Mouse (Mus musculus) myocyte (in vitro differentiated cells): Measurements from ENCODE around the gene Fam206a. TPM values are rescaled to one million over a fixed set of nuclear protein-coding genes. Genes with fewer than 3 reads are reported as not detected.

Source experiments
- H3K27me3 ChIP-seq: one replicate; pipeline ENCODE4 v1.6.1; 2011; ENCODE audit not compliant: control insufficient read depth, insufficient read depth, insufficient read length
- H3K36me3 ChIP-seq: one replicate; pipeline ENCODE4 v1.6.1; 2011; ENCODE audit not compliant: control insufficient read depth, insufficient read depth
- H3K4me2 ChIP-seq: one replicate; pipeline ENCODE4 v1.6.1; 2011; ENCODE audit warnings: low read depth, control low read depth
- H3K4me3 ChIP-seq: one replicate; pipeline ENCODE4 v1.5.1; 2011; ENCODE audit warnings: mild to moderate bottlenecking, control low read depth, moderate library complexity
- H3K79me2 ChIP-seq: one replicate; pipeline ENCODE4 v1.6.1; 2011; ENCODE audit not compliant: control insufficient read depth, insufficient read depth
- H3ac ChIP-seq: one replicate; pipeline ENCODE4 v1.6.1; 2011; ENCODE audit not compliant: control insufficient read depth, insufficient read length
- CEBPB ChIP-seq: IDR thresholded peaks from 2 replicates; pipeline ENCODE4 v1.6.1; 2011; ENCODE audit warnings: mild to moderate bottlenecking, moderate library complexity; ENCODE audit not compliant: poor library complexity, insufficient read depth, severe bottlenecking
- E2F4 ChIP-seq: IDR thresholded peaks from one replicate; pipeline ENCODE4 v1.6.1; 2011; ENCODE audit warnings: mild to moderate bottlenecking, control low read depth, moderate library complexity; ENCODE audit not compliant: insufficient read depth
- MAX ChIP-seq: IDR thresholded peaks from one replicate; pipeline ENCODE4 v1.6.1; 2011; ENCODE audit warnings: low read depth, mild to moderate bottlenecking, control low read depth
- MYOD1 ChIP-seq, 3 experiments: IDR thresholded peaks; one replicate each; pipeline ENCODE4 v1.6.1; 2011; ENCODE audit warnings: control low read depth in 2 of 3, low read depth in 2 of 3, mild to moderate bottlenecking in 2 of 3, moderate library complexity in 1 of 3; ENCODE audit not compliant: insufficient read length in 2 of 3, control insufficient read depth in 1 of 3
- MYOG ChIP-seq, 3 experiments: IDR thresholded peaks; one replicate each; pipeline ENCODE4 v1.6.1; 2011; ENCODE audit warnings: control low read depth in 2 of 3, low read depth in 2 of 3, mild to moderate bottlenecking in 2 of 3; ENCODE audit not compliant: insufficient read length in 2 of 3, control insufficient read depth in 1 of 3, insufficient read depth in 1 of 3
- POLR2A ChIP-seq: IDR thresholded peaks from one replicate; pipeline ENCODE4 v1.6.1; 2011; ENCODE audit warnings: low read depth, mild to moderate bottlenecking, control low read depth, moderate library complexity; ENCODE audit not compliant: insufficient read length
- POLR2AphosphoS2 ChIP-seq: IDR thresholded peaks from one replicate; pipeline ENCODE4 v1.6.1; 2011; ENCODE audit warnings: low read depth, control low read depth; ENCODE audit not compliant: insufficient read length
- REST ChIP-seq: IDR thresholded peaks from one replicate; pipeline ENCODE4 v1.6.1; 2011; ENCODE audit warnings: mild to moderate bottlenecking, control low read depth, moderate library complexity; ENCODE audit not compliant: insufficient read depth, insufficient read length
- SRF ChIP-seq: IDR thresholded peaks from one replicate; pipeline ENCODE4 v1.6.1; 2011; ENCODE audit warnings: low read depth; ENCODE audit not compliant: control insufficient read depth, insufficient read length
- TCF12 ChIP-seq: IDR thresholded peaks from one replicate; pipeline ENCODE4 v1.6.1; 2011; ENCODE audit warnings: mild to moderate bottlenecking, control low read depth; ENCODE audit not compliant: poor library complexity, insufficient read depth, severe bottlenecking
- TCF3 ChIP-seq: IDR thresholded peaks from one replicate; pipeline ENCODE4 v1.6.1; 2011; ENCODE audit warnings: low read depth, control low read depth; ENCODE audit not compliant: insufficient read length
- USF1 ChIP-seq: IDR thresholded peaks from one replicate; pipeline ENCODE4 v1.6.1; 2011; ENCODE audit warnings: low read depth, mild to moderate bottlenecking, control low read depth, moderate library complexity
- polyA plus RNA-seq: library from polyadenylated mRNA; unstranded; fragments of >200 nt; fragmentation: generic; extraction: Trizol; gene quantifications from one replicate; pipeline ENCODE4 v1.2.1, GENCODE M21; 2012; ENCODE audit warnings: missing spikeins

Fam206a gene
- polyA plus RNA-seq, 1 experiment = 12.0 TPM

- H3K79me2 ChIP-seq = no peaks in the 10 kb centered on the region
- no peak overlapping the region for H3ac ChIP-seq
- no peak for TF ChIP-seq MYOG (IDR thresholded peaks at IDR 0.05; ENCODE audit: control insufficient read depth in 1 of 3, insufficient read depth in 1 of 3, insufficient read length in 2 of 3, low read depth in 2 of 3)
- TF ChIP-seq SRF = no peak
- TF ChIP-seq CEBPB = no peak
- no peak for TF ChIP-seq POLR2AphosphoS2
- TF ChIP-seq TCF3 = no peak
- TF ChIP-seq TCF12 = no peak
- no peak for TF ChIP-seq POLR2A
- no peak for TF ChIP-seq E2F4
- TF ChIP-seq USF1 = no peak
- TF ChIP-seq MYOD1 (IDR thresholded peaks at IDR 0.05; ENCODE audit: control insufficient read depth in 1 of 3, insufficient read length in 2 of 3, low read depth in 2 of 3) = no peak
- no peak for TF ChIP-seq MAX
- no peak for TF ChIP-seq REST
- H3K36me3 ChIP-seq = peaks cover 48% of the 10 kb centered on the region
- H3K4me3 ChIP-seq = no peak overlapping the region
- no peak overlapping the region for H3K4me2 ChIP-seq
- no peaks in the 10 kb centered on the region for H3K27me3 ChIP-seq
Measured at GRCm38 (mm10) chr4:56768913-56769312, 33.2 kb upstream of the Fam206a start.

GRCm38 (mm10) chr4:56771065-56771464 is 31.1 kb upstream of the Fam206a start:
- Histone ChIP-seq H3K79me2 (no peaks in the 10 kb centered on the region), H3K27me3 (no peaks in the 10 kb centered on the region), H3K4me2 (no peak overlapping the region), H3K4me3 (no peak overlapping the region), H3ac (no peak overlapping the region), H3K36me3 (peaks cover 66% of the 10 kb centered on the region)
- TF ChIP-seq REST = no peak
- TF ChIP-seq TCF12 = no peak

- TF ChIP-seq E2F4 = no peak
- no peak for TF ChIP-seq CEBPB
- no peak for TF ChIP-seq TCF3
- no peak for TF ChIP-seq TCF12
- no peak for TF ChIP-seq SRF
- TF ChIP-seq POLR2A = no peak
- no peak for TF ChIP-seq REST
- no peak for TF ChIP-seq MAX
- no peak for TF ChIP-seq USF1
- TF ChIP-seq MYOD1 (IDR thresholded peaks at IDR 0.05; ENCODE audit: control insufficient read depth in 1 of 3, insufficient read length in 2 of 3, low read depth in 2 of 3) = no peak
- TF ChIP-seq POLR2AphosphoS2 = no peak
- TF ChIP-seq MYOG (IDR thresholded peaks at IDR 0.05; ENCODE audit: control insufficient read depth in 1 of 3, insufficient read depth in 1 of 3, insufficient read length in 2 of 3, low read depth in 2 of 3) = no peak
- H3K79me2 ChIP-seq = no peaks in the 10 kb centered on the region
- peaks cover 74% of the 10 kb centered on the region for H3K36me3 ChIP-seq
- H3K4me3 ChIP-seq = no peak overlapping the region
- H3K27me3 ChIP-seq = no peaks in the 10 kb centered on the region
- H3ac ChIP-seq = no peak overlapping the region
- no peak overlapping the region for H3K4me2 ChIP-seq
Measured at GRCm38 (mm10) chr4:56791373-56791772, 10.8 kb upstream of the Fam206a start.

GRCm38 (mm10) chr4:56802669-56803150 is 565 bp downstream of the Fam206a start:
- Histone ChIP-seq H3K4me3 (peak overlapping the region; percentile 98), H3ac (peak overlapping the region; percentile 9), H3K4me2 (peak overlapping the region; percentile 89), H3K79me2 (peaks cover 50% of the 10 kb centered on the region), H3K27me3 (no peaks in the 10 kb centered on the region), H3K36me3 (peaks cover 39% of the 10 kb centered on the region)
- TF ChIP-seq TCF12 = no peak
- no peak for TF ChIP-seq CEBPB
- TF ChIP-seq E2F4 = no peak
- no peak for TF ChIP-seq USF1
- no peak for TF ChIP-seq POLR2A
- no peak for TF ChIP-seq POLR2AphosphoS2
- no peak for TF ChIP-seq REST
- TF ChIP-seq TCF3 = no peak
- no peak for TF ChIP-seq MYOD1 (IDR thresholded peaks at IDR 0.05; ENCODE audit: control insufficient read depth in 1 of 3, insufficient read length in 2 of 3, low read depth in 2 of 3)
- TF ChIP-seq SRF = no peak
- no peak for TF ChIP-seq MAX
- TF ChIP-seq MYOG (IDR thresholded peaks at IDR 0.05; ENCODE audit: control insufficient read depth in 1 of 3, insufficient read depth in 1 of 3, insufficient read length in 2 of 3, low read depth in 2 of 3) = no peak

GRCm38 (mm10) chr4:56809050-56809449 is 6.9 kb downstream of the Fam206a start:
- H3ac ChIP-seq = no peak overlapping the region
- no peak overlapping the region for H3K4me2 ChIP-seq
- TF ChIP-seq TCF3 = no peak
- no peak for TF ChIP-seq REST
- TF ChIP-seq POLR2AphosphoS2 = peak; percentile 74
- no peak for TF ChIP-seq POLR2A
- H3K79me2 ChIP-seq = peaks cover 5% of the 10 kb centered on the region
- H3K36me3 ChIP-seq = peaks cover 26% of the 10 kb centered on the region
- no peaks in the 10 kb centered on the region for H3K27me3 ChIP-seq
- H3K4me3 ChIP-seq = no peak overlapping the region
